Mouse (Mus musculus) heart, embryonic 10.5 days (tissue): Measurements from ENCODE around the gene Gtf2i. TPM values are rescaled to one million over a fixed set of nuclear protein-coding genes. Genes with fewer than 3 reads are reported as not detected.

ENCODE experiments used
- DNase-seq: peaks from one replicate; pipeline ENCODE4 v3.0.0-alpha.2; 2017; ENCODE audit warnings: low spot score
- H3K27ac ChIP-seq: fragments of 300-500 bp; sonication (generic); 2 replicates; pipeline ENCODE4 v1.5.1; 2016; ENCODE audit warnings: mild to moderate bottlenecking
- H3K27me3 ChIP-seq: fragments of 300-500 bp; sonication (generic); 2 replicates; pipeline ENCODE4 v1.6.1; 2016; ENCODE audit warnings: mild to moderate bottlenecking; ENCODE audit not compliant: poor library complexity, insufficient read depth, severe bottlenecking
- H3K36me3 ChIP-seq: fragments of 300-500 bp; sonication (generic); 2 replicates; pipeline ENCODE4 v1.6.1; 2016; ENCODE audit warnings: mild to moderate bottlenecking, moderate library complexity
- H3K4me1 ChIP-seq: fragments of 300-500 bp; sonication (generic); 2 replicates; pipeline ENCODE4 v1.6.1; 2016; ENCODE audit warnings: mild to moderate bottlenecking
- H3K4me3 ChIP-seq: fragments of 300-500 bp; sonication (generic); 2 replicates; pipeline ENCODE4 v1.5.1; 2016; ENCODE audit warnings: mild to moderate bottlenecking, moderate library complexity
- H3K9me3 ChIP-seq: fragments of 300-500 bp; sonication (generic); 2 replicates; pipeline ENCODE4 v1.6.1; 2016; ENCODE audit warnings: mild to moderate bottlenecking, moderate library complexity
- WGBS: fragments of 180-500 bp; shearing (Covaris S2); methylation state at CpG from one replicate; pipeline ENCODE4 v1.1.7; 2016; 5-methylcytosine and 5-hydroxymethylcytosine counted together
- polyA plus RNA-seq: library from polyadenylated mRNA; unstranded; fragments of >200 nt; fragmentation: Nextera tagmentation; extraction: Ambion mirVana; gene quantifications from 2 replicates; pipeline ENCODE4 v1.2.1, GENCODE M21; 2016

Gene Gtf2i
- polyA plus RNA-seq, 1 experiment from 2014 or later: 141 TPM

- DNase-seq: no peak
- peaks cover 97% of the 10 kb centered on the region for H3K36me3 ChIP-seq
- WGBS: 91% methylated on average over 12 of the region's 12 CpGs
- H3K9me3 ChIP-seq: no peaks in the 10 kb centered on the region
- H3K27me3 ChIP-seq: no peaks in the 10 kb centered on the region
- no peak overlapping the region for H3K4me3 ChIP-seq
- peaks cover 4% of the 10 kb centered on the region; the same call in 1 of the 2 replicates for H3K4me1 ChIP-seq
- no peak overlapping the region for H3K27ac ChIP-seq
These were observed 24.5 kb downstream of the Gtf2i start for GRCm38 (mm10) chr5:134289935-134290560.

- H3K4me3 ChIP-seq: no peak overlapping the region
- no peak overlapping the region for H3K27ac ChIP-seq
- H3K36me3 ChIP-seq: peaks cover 99% of the 10 kb centered on the region
- no peak for DNase-seq
- 91% methylated on average over 3 of the region's 3 CpGs for WGBS
- no peaks in the 10 kb centered on the region for H3K9me3 ChIP-seq
- H3K4me1 ChIP-seq: peaks cover 4% of the 10 kb centered on the region; the same call in 1 of the 2 replicates
- H3K27me3 ChIP-seq: no peaks in the 10 kb centered on the region
These were observed 26.5 kb downstream of the Gtf2i start for GRCm38 (mm10) chr5:134288071-134288470.

GRCm38 (mm10) chr5:134284921-134285320 lies 29.6 kb downstream of the Gtf2i start:
- no peaks in the 10 kb centered on the region for H3K4me1 ChIP-seq
- no peak overlapping the region for H3K4me3 ChIP-seq
- peaks cover 99% of the 10 kb centered on the region for H3K36me3 ChIP-seq
- H3K27ac ChIP-seq: no peak overlapping the region
- WGBS: 95% methylated on average over 12 of the region's 12 CpGs
- DNase-seq: no peak
- no peaks in the 10 kb centered on the region for H3K9me3 ChIP-seq
- no peaks in the 10 kb centered on the region for H3K27me3 ChIP-seq

GRCm38 (mm10) chr5:134282603-134283002 lies 32.0 kb downstream of the Gtf2i start:
- WGBS: 92% methylated on average over 9 of the region's 9 CpGs
- Histone ChIP-seq H3K36me3 (peaks cover 99% of the 10 kb centered on the region), H3K4me3 (no peak overlapping the region), H3K27ac (no peak overlapping the region), H3K27me3 (no peaks in the 10 kb centered on the region), H3K9me3 (no peaks in the 10 kb centered on the region), H3K4me1 (no peaks in the 10 kb centered on the region)
- no peak for DNase-seq

- Histone ChIP-seq H3K9me3 (no peaks in the 10 kb centered on the region), H3K27ac (no peak overlapping the region), H3K36me3 (peaks cover 99% of the 10 kb centered on the region), H3K4me3 (no peak overlapping the region), H3K4me1 (no peaks in the 10 kb centered on the region), H3K27me3 (no peaks in the 10 kb centered on the region)
- WGBS: 81% methylated on average over 3 of the region's 3 CpGs
- no peak for DNase-seq
These were observed 32.5 kb downstream of the Gtf2i start for GRCm38 (mm10) chr5:134282076-134282475.

GRCm38 (mm10) chr5:134279371-134279770 lies 35.2 kb downstream of the Gtf2i start:
- Histone ChIP-seq H3K27me3 (no peaks in the 10 kb centered on the region), H3K4me3 (no peak overlapping the region), H3K9me3 (no peaks in the 10 kb centered on the region), H3K4me1 (no peaks in the 10 kb centered on the region), H3K36me3 (peaks cover 95% of the 10 kb centered on the region), H3K27ac (no peak overlapping the region)
- no peak for DNase-seq
- WGBS: 86% methylated on average over 7 of the region's 7 CpGs

- no peaks in the 10 kb centered on the region for H3K4me1 ChIP-seq
- no peak for DNase-seq
- H3K9me3 ChIP-seq: no peaks in the 10 kb centered on the region
- 90% methylated on average over 4 of the region's 4 CpGs for WGBS
- H3K36me3 ChIP-seq: peaks cover 95% of the 10 kb centered on the region
- no peak overlapping the region for H3K27ac ChIP-seq
- H3K4me3 ChIP-seq: no peak overlapping the region
- no peaks in the 10 kb centered on the region for H3K27me3 ChIP-seq
These were observed 37.5 kb downstream of the Gtf2i start for GRCm38 (mm10) chr5:134277109-134277508.

GRCm38 (mm10) chr5:134275556-134275955 lies 39.0 kb downstream of the Gtf2i start:
- Histone ChIP-seq H3K4me1 (no peaks in the 10 kb centered on the region), H3K27ac (no peak overlapping the region), H3K9me3 (no peaks in the 10 kb centered on the region), H3K36me3 (peaks cover 96% of the 10 kb centered on the region), H3K27me3 (no peaks in the 10 kb centered on the region), H3K4me3 (no peak overlapping the region)
- DNase-seq: no peak
- 88% methylated on average over 10 of the region's 10 CpGs for WGBS

- peaks cover 96% of the 10 kb centered on the region for H3K36me3 ChIP-seq
- H3K9me3 ChIP-seq: no peaks in the 10 kb centered on the region
- WGBS: 84% methylated on average over 11 of the region's 11 CpGs
- H3K27ac ChIP-seq: no peak overlapping the region
- no peaks in the 10 kb centered on the region for H3K27me3 ChIP-seq
- H3K4me1 ChIP-seq: no peaks in the 10 kb centered on the region
- DNase-seq: no peak
- H3K4me3 ChIP-seq: no peak overlapping the region
These were observed 39.5 kb downstream of the Gtf2i start for GRCm38 (mm10) chr5:134275021-134275420.

GRCm38 (mm10) chr5:134273761-134274160 lies 40.8 kb downstream of the Gtf2i start:
- Histone ChIP-seq H3K36me3 (peaks cover 96% of the 10 kb centered on the region), H3K4me3 (no peak overlapping the region), H3K4me1 (no peaks in the 10 kb centered on the region), H3K27me3 (no peaks in the 10 kb centered on the region), H3K27ac (no peak overlapping the region), H3K9me3 (no peaks in the 10 kb centered on the region)
- DNase-seq: no peak
- 87% methylated on average over 8 of the region's 8 CpGs for WGBS

- 88% methylated on average over 11 of the region's 11 CpGs for WGBS
- H3K9me3 ChIP-seq: no peaks in the 10 kb centered on the region
- peaks cover 96% of the 10 kb centered on the region for H3K36me3 ChIP-seq
These were observed 41.8 kb downstream of the Gtf2i start for GRCm38 (mm10) chr5:134272761-134273160.

GRCm38 (mm10) chr5:134271421-134271820 lies 43.1 kb downstream of the Gtf2i start:
- DNase-seq: no peak
- no peak overlapping the region for H3K4me3 ChIP-seq
- 94% methylated on average over 11 of the region's 11 CpGs for WGBS

More at GRCm38 (mm10) chr5:134272761-134273160, 41.8 kb downstream of the Gtf2i start:
- no peaks in the 10 kb centered on the region for H3K4me1 ChIP-seq
- H3K4me3 ChIP-seq: no peak overlapping the region
- no peaks in the 10 kb centered on the region for H3K27me3 ChIP-seq
- DNase-seq: no peak
- H3K27ac ChIP-seq: no peak overlapping the region

GRCm38 (mm10) chr5:134270566-134270965 lies 44.0 kb downstream of the Gtf2i start:
- WGBS: 94% methylated on average over 4 of the region's 4 CpGs
- no peak for DNase-seq
- no peak overlapping the region for H3K27ac ChIP-seq
- no peaks in the 10 kb centered on the region for H3K9me3 ChIP-seq
- H3K36me3 ChIP-seq: peaks cover 97% of the 10 kb centered on the region
- H3K27me3 ChIP-seq: no peaks in the 10 kb centered on the region
- no peaks in the 10 kb centered on the region for H3K4me1 ChIP-seq
- H3K4me3 ChIP-seq: no peak overlapping the region

More at GRCm38 (mm10) chr5:134271421-134271820, 43.1 kb downstream of the Gtf2i start:
- Histone ChIP-seq H3K36me3 (peaks cover 97% of the 10 kb centered on the region), H3K27me3 (no peaks in the 10 kb centered on the region), H3K4me1 (no peaks in the 10 kb centered on the region), H3K9me3 (no peaks in the 10 kb centered on the region), H3K27ac (no peak overlapping the region)

- no peaks in the 10 kb centered on the region for H3K9me3 ChIP-seq
- no peaks in the 10 kb centered on the region for H3K4me1 ChIP-seq
- peaks cover 97% of the 10 kb centered on the region for H3K36me3 ChIP-seq
- DNase-seq: no peak
- H3K4me3 ChIP-seq: no peak overlapping the region
- 94% methylated on average over 5 of the region's 5 CpGs for WGBS
- H3K27ac ChIP-seq: no peak overlapping the region
- no peaks in the 10 kb centered on the region for H3K27me3 ChIP-seq
These were observed 44.8 kb downstream of the Gtf2i start for GRCm38 (mm10) chr5:134269751-134270150.
